13 mouse cellular contexts compared by ENCODE assay signal in the genomic region with DNA sequence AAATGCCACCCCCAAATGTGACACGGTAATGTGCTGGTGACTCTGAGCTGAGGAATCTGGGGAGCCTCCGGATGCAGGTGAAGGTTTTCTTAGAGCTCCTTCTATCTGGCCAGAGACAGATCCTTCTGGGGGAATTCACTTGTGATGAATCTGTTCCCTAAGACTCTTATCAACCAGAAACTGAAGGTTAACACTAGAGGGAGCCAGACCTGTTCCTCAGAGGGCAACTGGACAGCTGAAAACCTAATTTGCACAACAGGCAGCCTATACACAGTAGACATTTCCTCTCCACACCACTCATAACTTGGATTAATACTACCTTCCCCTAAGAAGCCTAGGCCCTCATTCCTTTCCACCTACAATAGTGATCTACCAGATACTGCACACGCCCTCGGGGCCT.
DNase-seq lines count a peak whose midpoint lies in the region; ATAC-seq and TF ChIP-seq lines count a peak whose summit lies in the region.
"Had no signal": no experiment of that assay in that cellular context is flagged by ENCODE, and none has a peak within 500 bp of the region (broad histone marks: within the 10 kb centered on the region; RNA-seq: fewer than 3 reads in every experiment).

No protein-coding gene starts in this region.

- H3K9me3 ChIP-seq in kidney, embryonic 15.5 days (replicated peaks): no peaks in the 10 kb centered on the region
- no peaks in the 10 kb centered on the region for H3K9me3 ChIP-seq in midbrain, embryonic 14.5 days (ENCODE audit: control insufficient read depth, low read length)
- no peaks in the 10 kb centered on the region for H3K9me3 ChIP-seq in midbrain, embryonic 10.5 days (replicated peaks)
- H3K9me3 ChIP-seq: liver, embryonic 13.5 days had no signal

- no peak for DNase-seq in cerebellum, adult 2 months
- no peak for DNase-seq in cerebellum, adult 11-12 months
- DNase-seq in kidney, adult 2 months: peak; percentile 5
- peak; percentile 71 for DNase-seq in midbrain, embryonic 14.5 days
- DNase-seq in midbrain, embryonic 10.5 days (ENCODE audit: low spot score): no peak
- DNase-seq in retina, postnatal 1 day: peak; percentile 57
- DNase-seq: adrenal gland, postnatal 14 days; heart, postnatal 4 days; kidney, adult 9 months; liver, embryonic 13.5 days; thymus, postnatal 25 days had no signal

- TF ChIP-seq CTCF in cerebellum, adult 2 months (IDR thresholded peaks at IDR 0.05; ENCODE audit: borderline replicate concordance, insufficient read depth, low read depth, low read length): peak; percentile 34; the same call in 1 of the 2 replicates
- peak; percentile 32 for TF ChIP-seq CTCF in kidney, adult 2 months (conservative IDR thresholded peaks at IDR 0.05; ENCODE audit: insufficient read depth, insufficient read length, low read depth, low read length)

- ATAC-seq in kidney, embryonic 15.5 days (replicated peaks; ENCODE audit: low FRiP score): no peak
- ATAC-seq in midbrain, embryonic 14.5 days (ENCODE audit: low FRiP score, low TSS enrichment): no peak
- no peak for ATAC-seq in megakaryocyte, adult 5-6 weeks (ENCODE audit: poor library complexity, severe bottlenecking)

- no peak overlapping the region for H3K4me2 ChIP-seq in kidney, embryonic 15.5 days
- H3K4me2 ChIP-seq in midbrain, embryonic 14.5 days (ENCODE audit: low read length): no peak overlapping the region
- H3K4me2 ChIP-seq: liver, embryonic 13.5 days had no signal

- no peak overlapping the region for H3K4me3 ChIP-seq in cerebellum, adult 2 months (replicated peaks; ENCODE audit: insufficient read depth, low read depth, low read length)
- H3K4me3 ChIP-seq in kidney, adult 2 months (ENCODE audit: insufficient read depth, low read depth, low read length): no peak overlapping the region
- no peak overlapping the region for H3K4me3 ChIP-seq in kidney, embryonic 15.5 days (replicated peaks)
- H3K4me3 ChIP-seq in midbrain, embryonic 14.5 days (replicated peaks; ENCODE audit: low read depth, low read length): no peak overlapping the region
- no peak overlapping the region for H3K4me3 ChIP-seq in midbrain, embryonic 10.5 days
- H3K4me3 ChIP-seq: liver, embryonic 13.5 days had no signal

- no peaks in the 10 kb centered on the region for H3K27me3 ChIP-seq in cerebellum, adult 2 months (ENCODE audit: control insufficient read depth, insufficient read depth, low read length)
- no peaks in the 10 kb centered on the region for H3K27me3 ChIP-seq in kidney, adult 2 months (replicated peaks; ENCODE audit: control insufficient read depth, insufficient read depth, low read length)
- no peaks in the 10 kb centered on the region for H3K27me3 ChIP-seq in kidney, embryonic 15.5 days
- H3K27me3 ChIP-seq in midbrain, embryonic 14.5 days (ENCODE audit: control insufficient read depth, insufficient read depth, low read length): no peaks in the 10 kb centered on the region
- no peaks in the 10 kb centered on the region for H3K27me3 ChIP-seq in midbrain, embryonic 10.5 days (ENCODE audit: low read depth, poor library complexity, severe bottlenecking)
- H3K27me3 ChIP-seq: liver, embryonic 13.5 days had no signal

- no peak for TF ChIP-seq POLR2A in cerebellum, adult 2 months (IDR thresholded peaks at IDR 0.05; ENCODE audit: borderline replicate concordance, insufficient read depth, low read length)
- TF ChIP-seq POLR2A in kidney, adult 2 months (IDR thresholded peaks at IDR 0.05; ENCODE audit: low read depth, low read length): no peak

- H3K27ac ChIP-seq in cerebellum, adult 2 months (ENCODE audit: insufficient read depth, low read length): no peak overlapping the region
- H3K27ac ChIP-seq in kidney, adult 2 months (ENCODE audit: insufficient read depth, low read depth, low read length): no peak overlapping the region
- H3K27ac ChIP-seq in kidney, embryonic 15.5 days: no peak overlapping the region
- no peak overlapping the region for H3K27ac ChIP-seq in midbrain, embryonic 14.5 days (replicated peaks; ENCODE audit: low read depth, low read length)
- no peak overlapping the region for H3K27ac ChIP-seq in midbrain, embryonic 10.5 days (replicated peaks)
- H3K27ac ChIP-seq: liver, embryonic 13.5 days had no signal

- no peaks in the 10 kb centered on the region for H3K36me3 ChIP-seq in kidney, adult 2 months (ENCODE audit: control insufficient read depth, insufficient read depth, low read length)
- no peaks in the 10 kb centered on the region for H3K36me3 ChIP-seq in kidney, embryonic 15.5 days
- H3K36me3 ChIP-seq in midbrain, embryonic 14.5 days (ENCODE audit: control insufficient read depth, insufficient read depth, low read length): no peaks in the 10 kb centered on the region
- H3K36me3 ChIP-seq in midbrain, embryonic 10.5 days: no peaks in the 10 kb centered on the region
- H3K36me3 ChIP-seq: liver, embryonic 13.5 days had no signal

- WGBS in cerebellum, adult 2 months: 89% methylated on average over 4 of the region's 4 CpGs
- 81% methylated on average over 4 of the region's 4 CpGs for WGBS in kidney, adult 2 months
- 82% methylated on average over 4 of the region's 4 CpGs for WGBS in kidney, embryonic 15.5 days
- 83% methylated on average over 4 of the region's 4 CpGs for WGBS in midbrain, embryonic 14.5 days
- WGBS in midbrain, embryonic 10.5 days: 76% methylated on average over 4 of the region's 4 CpGs

- H3K4me1 ChIP-seq in cerebellum, adult 2 months (ENCODE audit: control insufficient read depth, insufficient read depth, low read length): no peaks in the 10 kb centered on the region
- H3K4me1 ChIP-seq in kidney, adult 2 months (ENCODE audit: control insufficient read depth, insufficient read depth, low read length): no peaks in the 10 kb centered on the region
- H3K4me1 ChIP-seq in kidney, embryonic 15.5 days: 0 out of 2 replicates have a peak, but pooled peaks cover 3% of the 10 kb centered on the region
- H3K4me1 ChIP-seq in midbrain, embryonic 14.5 days (ENCODE audit: control insufficient read depth, insufficient read depth, low read length): peaks cover 18% of the 10 kb centered on the region
- H3K4me1 ChIP-seq in midbrain, embryonic 10.5 days: no peaks in the 10 kb centered on the region
- H3K4me1 ChIP-seq: liver, embryonic 13.5 days had no signal

- no peak overlapping the region for H3K9ac ChIP-seq in kidney, embryonic 15.5 days
- H3K9ac ChIP-seq in midbrain, embryonic 14.5 days (replicated peaks; ENCODE audit: low read length): no peak overlapping the region
- H3K9ac ChIP-seq: liver, embryonic 13.5 days had no signal

Comparison
In these comparisons a context has a peak if more than half of its experiments do, and no peak if none do; other contexts are left out.
1. DNase-seq: peak in kidney, adult 2 months (single experiment), midbrain, embryonic 14.5 days (single experiment) and retina, postnatal 1 day (single experiment); none in cerebellum, adult 2 months (0 of 2), cerebellum, adult 11-12 months (single experiment) and midbrain, embryonic 10.5 days (single experiment).